Mouse (Mus musculus) kidney, adult 2 months (tissue): ENCODE data around the gene Camsap2.

Experiments used
- CTCF ChIP-seq: fragments of 200-500 bp; conservative IDR thresholded peaks from 2 replicates; pipeline ENCODE4 v1.5.1; 2011; ENCODE audit warnings: low read depth, mild to moderate bottlenecking, control low read depth, low read length, moderate library complexity, mixed read lengths; ENCODE audit not compliant: insufficient read depth, insufficient read length
- POLR2A ChIP-seq: fragments of 200-500 bp; IDR thresholded peaks from one replicate; pipeline ENCODE4 v1.6.1; 2011; ENCODE audit warnings: low read depth, low read length, control low read depth

GRCm38 (mm10) chr1:136259893-136260634, 85.8 kb downstream of the Camsap2 start:
- TF ChIP-seq CTCF = no peak
- TF ChIP-seq POLR2A = no peak
